Mouse (Mus musculus) forebrain, postnatal 0 days (tissue): Measurements from ENCODE around the gene Fcna. TPM values are rescaled to one million over a fixed set of nuclear protein-coding genes. Genes with fewer than 3 reads are reported as not detected.

Source experiments
- ATAC-seq: fragments of 200-750 bp; cut with Nextera tagmentation; 2 replicates; pipeline ENCODE4 v1.8.0; 2017; ENCODE audit warnings: mild to moderate bottlenecking, moderate library complexity
- DNase-seq: peaks from one replicate; pipeline ENCODE4 v3.0.0-alpha.2; 2015
- H3K27ac ChIP-seq: fragments of 300-500 bp; sonication (generic); 2 replicates; pipeline ENCODE4 v1.5.1; 2014; ENCODE audit warnings: low read depth, mild to moderate bottlenecking, antibody characterized with exemption, low read length, moderate library complexity, mixed read lengths
- H3K27me3 ChIP-seq: fragments of 300-500 bp; sonication (generic); 2 replicates; pipeline ENCODE4 v1.6.1; 2014; ENCODE audit warnings: mild to moderate bottlenecking, low read length, mixed read lengths; ENCODE audit not compliant: insufficient read depth
- H3K36me3 ChIP-seq: fragments of 300-500 bp; sonication (generic); 2 replicates; pipeline ENCODE4 v1.6.1; 2014; ENCODE audit warnings: mild to moderate bottlenecking, moderate library complexity; ENCODE audit not compliant: insufficient read depth
- H3K4me1 ChIP-seq: fragments of 300-500 bp; sonication (generic); 2 replicates; pipeline ENCODE4 v1.6.1; 2014; ENCODE audit warnings: antibody characterized with exemption; ENCODE audit not compliant: insufficient read depth
- H3K4me2 ChIP-seq: fragments of 300-500 bp; sonication (generic); 2 replicates; pipeline ENCODE4 v1.6.1; 2014; ENCODE audit warnings: low read depth, mild to moderate bottlenecking, moderate library complexity
- H3K4me3 ChIP-seq: fragments of 300-500 bp; sonication (generic); 2 replicates; pipeline ENCODE4 v1.5.1; 2014; ENCODE audit warnings: low read depth, low read length, mixed read lengths
- H3K9ac ChIP-seq: fragments of 300-500 bp; sonication (generic); 2 replicates; pipeline ENCODE4 v1.6.1; 2014; ENCODE audit warnings: mild to moderate bottlenecking
- H3K9me3 ChIP-seq: fragments of 300-500 bp; sonication (generic); 2 replicates; pipeline ENCODE4 v1.6.1; 2016; ENCODE audit warnings: low read length
- CTCF ChIP-seq: sonication (generic); IDR thresholded peaks from 2 replicates; pipeline ENCODE4 v1.5.1; 2016; ENCODE audit warnings: antibody characterized with exemption, control low read depth, low read depth
- WGBS: fragments of 180-500 bp; shearing (Covaris S2); extraction: QIAGEN DNeasy Blood & Tissue Kit; methylation state at CpG from one replicate; pipeline ENCODE4 v1.1.7; 2014; 5-methylcytosine and 5-hydroxymethylcytosine counted together
- polyA plus RNA-seq: library from polyadenylated mRNA; unstranded; fragments of >200 nt; fragmentation: Nextera tagmentation; extraction: Ambion mirVana; gene quantifications from 2 replicates; pipeline ENCODE4 v1.2.1, GENCODE M21; 2015
- total RNA-seq: library from RNA; depleted of rRNA; stranded (reverse); fragments of >200 nt; gene quantifications from 2 replicates; pipeline ENCODE4 v1.2.3, GENCODE M21; 2014; rRNA removed

The Fcna gene
- total RNA-seq (3.3 and 4.7 TPM in 2 replicates), polyA plus RNA-seq (5.2 and 6.7 TPM in 2 replicates)

DNA sequence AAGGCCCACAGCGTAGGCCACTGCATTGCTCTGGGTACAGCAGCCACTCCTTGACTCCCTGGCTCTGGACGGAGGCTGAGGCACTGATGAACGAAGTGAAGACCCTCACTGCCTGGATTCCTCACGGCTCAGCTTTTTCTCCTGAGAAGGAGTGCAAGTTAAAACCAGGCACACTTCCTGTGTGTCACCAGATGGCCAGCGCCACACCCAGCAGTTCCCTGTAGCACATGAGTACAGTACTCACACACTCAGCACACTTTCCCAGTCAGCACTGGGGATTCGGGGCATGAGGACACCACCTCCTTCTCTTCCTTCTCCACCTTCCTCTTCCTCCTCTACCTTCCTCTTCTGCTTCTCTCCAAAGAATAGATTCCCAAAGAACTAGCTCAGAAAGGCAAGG lies at the start of gene Fcna:
TSS of gene Fcna (minus strand) at position 220 of the 400 bp plus-strand sequence.
- WGBS, result 78% methylated on average over 6 of the region's 6 CpGs
- Histone ChIP-seq H3K4me1 (no peaks in the 10 kb centered on the region), H3K4me3 (no peak within 1 kb of the TSS), H3K27me3 (no peaks in the 10 kb centered on the region), H3K36me3 (no peaks in the 10 kb centered on the region), H3K9me3 (no peaks in the 10 kb centered on the region), H3K4me2 (no peak within 1 kb of the TSS), H3K9ac (no peak within 1 kb of the TSS), H3K27ac (no peak within 1 kb of the TSS)
- TF ChIP-seq CTCF, result no peak
- ATAC-seq, result no peak
- no peak for DNase-seq

DNA sequence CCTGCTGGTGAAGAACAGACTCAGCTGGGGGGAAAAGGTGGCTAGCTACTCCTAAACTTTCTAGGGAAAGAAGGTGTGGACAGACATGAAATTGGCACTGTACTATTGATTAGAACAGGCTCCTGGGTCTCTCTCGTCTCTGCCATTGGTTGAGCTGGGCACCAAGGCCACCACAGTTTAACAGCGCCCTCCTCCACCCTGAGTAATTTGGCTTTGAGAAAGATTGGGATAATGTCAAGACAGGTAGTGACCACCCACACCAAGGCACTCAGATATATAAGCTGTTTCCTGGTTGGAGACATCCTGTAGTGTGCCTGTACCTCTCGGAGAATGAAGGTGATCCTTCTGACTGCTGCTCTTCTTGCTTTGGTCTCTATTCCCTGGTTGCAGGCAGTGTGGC lies 48.7 kb upstream of the Fcna start, which contains the start of gene Lcn6:
TSS of gene Lcn6 (plus strand) at position 301 of the 400 bp plus-strand sequence.
- Histone ChIP-seq H3K4me3 (no peak within 1 kb of the TSS), H3K9me3 (no peaks in the 10 kb centered on the region), H3K4me1 (no peaks in the 10 kb centered on the region), H3K9ac (no peak within 1 kb of the TSS), H3K27me3 (no peaks in the 10 kb centered on the region; the same call in 1 of the 2 replicates), H3K4me2 (no peak within 1 kb of the TSS), H3K36me3 (no peaks in the 10 kb centered on the region), H3K27ac (no peak within 1 kb of the TSS)
- no peak for DNase-seq
- WGBS, result 88% methylated on average over 3 of the region's 3 CpGs
- TF ChIP-seq CTCF, result no peak
- no peak for ATAC-seq

DNA sequence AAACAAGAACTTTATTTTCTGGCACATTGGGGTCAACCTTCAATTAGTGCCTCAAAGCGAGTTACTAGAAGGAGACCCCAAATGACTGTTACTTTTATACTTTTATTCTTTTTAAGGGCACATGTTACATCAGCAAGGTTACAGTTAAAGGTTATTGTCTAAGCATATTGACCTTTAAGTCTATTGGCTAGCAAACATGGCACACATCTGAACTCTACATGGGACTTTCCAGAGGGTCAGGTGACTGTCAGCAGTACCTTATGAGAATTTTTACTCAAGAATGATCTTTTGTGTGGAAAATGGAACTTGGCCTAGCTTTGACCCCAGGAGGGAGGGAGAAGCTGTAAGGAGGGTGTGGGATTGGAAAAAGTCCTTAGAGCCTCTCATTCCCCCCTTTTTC lies 38.7 kb upstream of the Fcna start:
- WGBS, result 67% methylated on average over 1 of the region's 1 CpGs
- no peak for TF ChIP-seq CTCF
- DNase-seq, result no peak
- no peaks in the 10 kb centered on the region for H3K4me1 ChIP-seq
- no peaks in the 10 kb centered on the region for H3K9me3 ChIP-seq
- no peak overlapping the region for H3K4me2 ChIP-seq
- H3K4me3 ChIP-seq, result no peak overlapping the region
- no peak overlapping the region for H3K9ac ChIP-seq
- no peak for ATAC-seq
- no peaks in the 10 kb centered on the region for H3K27me3 ChIP-seq
- H3K27ac ChIP-seq, result no peak overlapping the region
- no peaks in the 10 kb centered on the region for H3K36me3 ChIP-seq

DNA sequence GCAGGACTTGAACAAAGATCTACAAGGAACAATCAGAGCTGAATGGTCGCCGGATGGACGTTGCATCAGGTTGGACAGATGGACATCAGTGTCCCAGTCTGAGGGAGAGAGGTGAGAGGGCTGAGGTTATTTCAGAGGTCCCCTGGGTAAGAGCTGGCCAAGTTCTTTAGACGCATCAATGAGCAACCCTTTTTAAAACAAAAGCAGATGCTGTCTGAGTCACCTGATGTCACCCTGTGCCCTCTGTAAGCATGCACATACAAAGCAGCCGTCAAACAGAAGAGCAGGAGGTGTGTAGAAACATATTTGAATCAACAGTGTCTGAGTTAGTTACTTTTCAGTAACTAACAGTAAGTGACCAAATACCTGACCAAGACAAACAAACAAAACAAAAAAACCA lies 36.3 kb upstream of the Fcna start:
- WGBS, result 84% methylated on average over 5 of the region's 5 CpGs
- H3K4me3 ChIP-seq, result no peak overlapping the region
- TF ChIP-seq CTCF, result no peak
- H3K27me3 ChIP-seq, result no peaks in the 10 kb centered on the region
- no peak overlapping the region for H3K9ac ChIP-seq
- H3K4me1 ChIP-seq, result no peaks in the 10 kb centered on the region
- H3K36me3 ChIP-seq, result no peaks in the 10 kb centered on the region
- no peak overlapping the region for H3K4me2 ChIP-seq
- H3K9me3 ChIP-seq, result no peaks in the 10 kb centered on the region
- ATAC-seq, result no peak
- no peak for DNase-seq
- no peak overlapping the region for H3K27ac ChIP-seq

DNA sequence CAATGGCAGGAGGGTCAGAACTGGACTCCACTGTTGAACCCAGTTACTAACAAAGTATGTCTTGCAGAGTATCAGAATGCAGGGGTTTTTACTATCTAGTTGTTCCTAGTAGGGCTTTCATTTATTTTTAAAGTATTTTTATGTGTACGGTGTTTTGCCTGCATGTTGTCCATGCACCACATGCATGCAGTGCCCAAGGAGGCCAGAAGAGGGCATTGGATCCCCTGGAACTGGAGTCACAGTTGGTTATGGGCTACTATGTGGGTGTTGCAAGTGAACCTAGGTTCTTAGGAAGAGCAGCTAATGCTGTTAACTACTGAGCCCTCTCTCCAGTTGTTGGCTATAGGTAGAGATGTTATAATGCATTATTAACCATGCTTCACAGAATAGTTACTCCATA lies 35.7 kb upstream of the Fcna start:
- no peaks in the 10 kb centered on the region for H3K4me1 ChIP-seq
- no peaks in the 10 kb centered on the region for H3K36me3 ChIP-seq
- no peak overlapping the region for H3K9ac ChIP-seq
- H3K27ac ChIP-seq, result no peak overlapping the region
- 51% methylated on average over 1 of the region's 1 CpGs for WGBS
- H3K27me3 ChIP-seq, result no peaks in the 10 kb centered on the region
- DNase-seq (peak; percentile 25), ATAC-seq (no peak)
- peak; percentile 71 for TF ChIP-seq CTCF
- no peaks in the 10 kb centered on the region for H3K9me3 ChIP-seq
- no peak overlapping the region for H3K4me3 ChIP-seq
- H3K4me2 ChIP-seq, result no peak overlapping the region

DNA sequence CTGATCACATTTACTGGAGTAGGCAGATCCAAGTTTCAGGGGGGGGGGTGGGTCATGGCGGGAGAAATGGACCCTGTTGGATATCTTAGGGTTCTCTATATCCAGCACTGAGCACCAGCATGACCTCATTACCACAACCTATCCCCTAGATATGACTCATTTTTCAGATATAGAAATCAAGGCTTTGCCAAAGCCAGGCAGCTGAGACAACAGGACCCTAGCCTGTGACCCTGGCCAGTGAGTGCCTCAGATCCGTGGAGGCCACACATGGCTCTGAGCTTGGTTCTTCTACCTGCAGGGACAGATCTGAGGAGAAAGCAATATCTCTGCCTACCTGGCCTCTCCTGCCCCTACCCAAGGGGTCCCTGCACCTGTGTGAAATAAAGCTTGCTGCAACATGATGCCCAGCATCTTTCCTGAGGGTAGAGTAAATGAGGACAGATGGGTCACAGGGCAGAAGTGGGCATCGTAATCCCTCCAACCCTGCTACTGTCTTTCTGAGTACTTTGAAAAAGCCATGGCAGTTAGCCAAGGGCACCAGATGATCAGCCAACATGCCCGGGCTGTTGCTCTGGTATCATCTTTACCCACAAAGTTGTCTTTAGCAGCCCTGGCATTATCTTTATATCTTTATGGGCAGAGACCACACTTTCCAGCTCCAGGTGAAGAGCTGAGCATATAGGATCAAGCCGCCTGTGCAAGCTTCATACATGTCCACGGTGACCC lies 33.6 kb upstream of the Fcna start:
- H3K9me3 ChIP-seq, result no peaks in the 10 kb centered on the region

DNA sequence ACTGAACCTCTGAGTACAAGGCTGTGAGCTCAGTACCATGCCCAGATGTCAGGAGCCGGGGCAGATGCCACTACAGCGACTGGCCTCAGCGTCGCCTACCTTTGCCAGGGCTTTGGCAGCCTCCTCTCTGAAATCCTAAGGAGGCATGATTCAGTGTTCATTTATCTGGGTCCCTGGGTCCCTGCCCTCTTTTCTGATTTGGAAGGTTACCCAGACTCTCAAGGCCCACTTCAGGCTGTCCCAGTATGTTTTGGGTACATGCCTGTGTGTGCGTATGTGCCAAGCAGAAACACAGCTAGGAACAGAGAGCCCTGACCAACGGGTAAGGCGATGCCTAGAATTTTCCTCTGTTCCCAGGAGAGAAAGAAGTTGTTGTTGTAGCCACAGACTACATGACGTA lies 32.4 kb upstream of the Fcna start:
- Histone ChIP-seq H3K9ac (no peak overlapping the region), H3K4me1 (no peaks in the 10 kb centered on the region), H3K4me3 (no peak overlapping the region), H3K36me3 (no peaks in the 10 kb centered on the region), H3K27me3 (no peaks in the 10 kb centered on the region), H3K9me3 (no peaks in the 10 kb centered on the region), H3K27ac (no peak overlapping the region), H3K4me2 (no peak overlapping the region)
- no peak for ATAC-seq
- DNase-seq, result no peak
- 84% methylated on average over 8 of the region's 8 CpGs for WGBS
- TF ChIP-seq CTCF, result no peak

More for the DNA sequence above, 33.6 kb upstream of the Fcna start:
- Histone ChIP-seq H3K4me2 (no peak overlapping the region), H3K4me1 (no peaks in the 10 kb centered on the region), H3K9ac (no peak overlapping the region), H3K27ac (no peak overlapping the region), H3K36me3 (no peaks in the 10 kb centered on the region), H3K27me3 (no peaks in the 10 kb centered on the region), H3K4me3 (no peak overlapping the region)
- no peak for TF ChIP-seq CTCF
- no peak for DNase-seq
- ATAC-seq, result no peak
- WGBS, result 81% methylated on average over 6 of the region's 6 CpGs
